Mouse (Mus musculus) 3134 (cell line): ENCODE measurements around the gene Il4.

Experiments used
- DNase-seq: peaks from one replicate; pipeline ENCODE4 v3.0.0-alpha.2; 2011; ENCODE audit warnings: low spot score; ENCODE audit not compliant: insufficient read length; ENCODE audit errors: extremely low read depth

The Il4 gene

DNA sequence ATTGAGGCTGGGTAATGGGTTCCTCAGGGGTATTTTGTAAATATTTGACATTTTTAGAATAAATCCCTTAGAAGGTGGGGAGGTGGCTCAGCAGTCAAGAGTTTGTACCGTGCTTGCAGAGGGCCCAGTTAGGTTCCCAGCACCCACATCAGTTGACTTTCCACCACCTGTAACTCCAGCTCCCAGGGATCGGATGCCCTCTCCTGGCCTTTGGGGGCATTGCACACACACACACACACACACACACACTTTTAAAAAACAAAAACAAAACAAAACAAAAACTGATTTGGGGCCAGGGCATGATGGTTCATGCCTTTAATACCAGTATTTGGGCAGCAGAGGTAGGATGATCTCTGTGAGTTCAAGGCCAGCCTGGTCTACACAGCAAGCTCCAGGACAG, 5.7 kb upstream of the Il4 start:
- no peak for DNase-seq

- no peak for DNase-seq
Measured at GRCm38 (mm10) chr11:53623573-53623972, 5.1 kb upstream of the Il4 start.

DNA sequence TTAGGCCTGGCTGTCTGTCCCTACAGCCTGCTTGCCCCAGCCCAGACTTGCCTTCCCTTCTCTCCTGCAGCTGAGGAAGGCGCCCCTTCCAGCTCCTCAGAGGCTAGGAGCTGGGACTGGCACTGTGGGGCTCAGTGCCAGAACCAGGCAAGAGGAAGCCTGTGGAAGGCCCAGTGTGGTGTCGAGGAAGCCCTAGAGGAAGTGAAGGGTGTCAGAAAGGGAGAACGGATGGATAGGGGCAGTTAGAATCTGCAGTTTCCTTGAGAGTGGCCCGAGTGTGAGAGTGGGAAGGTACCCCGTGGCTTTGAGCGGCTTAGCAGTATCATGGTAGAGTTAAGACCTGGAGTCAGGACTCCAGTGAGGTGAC, 4.0 kb upstream of the Il4 start:
- DNase-seq, result no peak

GRCm38 (mm10) chr11:53621582-53622439, 3.3 kb upstream of the Il4 start:
- DNase-seq, result no peak

- DNase-seq, result no peak
Measured at GRCm38 (mm10) chr11:53620094-53620493, 1.6 kb upstream of the Il4 start.

- no peak for DNase-seq
Measured at GRCm38 (mm10) chr11:53619428-53619827, 959 bp upstream of the Il4 start.

DNA sequence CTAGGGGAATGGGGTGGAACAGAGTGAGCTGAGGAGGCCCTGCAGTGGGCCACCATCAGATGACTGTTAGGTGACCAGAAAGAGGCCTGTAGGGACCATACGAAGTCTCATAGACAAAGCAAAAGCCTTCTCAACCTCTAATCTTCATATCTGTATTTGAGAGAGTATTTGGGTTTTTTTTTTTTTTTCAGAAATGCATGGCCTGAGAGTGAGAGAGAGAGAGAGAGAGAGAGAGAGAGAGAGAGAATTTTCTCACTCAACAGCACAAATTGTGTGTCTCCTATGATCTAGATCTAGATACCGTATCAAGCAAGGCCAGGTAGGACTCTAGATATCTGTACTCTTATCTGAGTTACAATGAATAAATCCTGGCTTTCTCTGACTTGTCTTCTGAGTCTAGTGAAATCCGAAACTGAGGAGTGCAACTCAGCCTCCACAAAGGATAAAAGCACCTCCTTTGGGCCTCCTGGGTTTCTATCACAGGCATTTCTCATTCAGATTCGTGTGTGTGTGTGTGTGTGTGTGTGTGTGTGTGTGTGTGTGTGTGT, 833 bp downstream of the Il4 start:
- DNase-seq, result no peak

DNA sequence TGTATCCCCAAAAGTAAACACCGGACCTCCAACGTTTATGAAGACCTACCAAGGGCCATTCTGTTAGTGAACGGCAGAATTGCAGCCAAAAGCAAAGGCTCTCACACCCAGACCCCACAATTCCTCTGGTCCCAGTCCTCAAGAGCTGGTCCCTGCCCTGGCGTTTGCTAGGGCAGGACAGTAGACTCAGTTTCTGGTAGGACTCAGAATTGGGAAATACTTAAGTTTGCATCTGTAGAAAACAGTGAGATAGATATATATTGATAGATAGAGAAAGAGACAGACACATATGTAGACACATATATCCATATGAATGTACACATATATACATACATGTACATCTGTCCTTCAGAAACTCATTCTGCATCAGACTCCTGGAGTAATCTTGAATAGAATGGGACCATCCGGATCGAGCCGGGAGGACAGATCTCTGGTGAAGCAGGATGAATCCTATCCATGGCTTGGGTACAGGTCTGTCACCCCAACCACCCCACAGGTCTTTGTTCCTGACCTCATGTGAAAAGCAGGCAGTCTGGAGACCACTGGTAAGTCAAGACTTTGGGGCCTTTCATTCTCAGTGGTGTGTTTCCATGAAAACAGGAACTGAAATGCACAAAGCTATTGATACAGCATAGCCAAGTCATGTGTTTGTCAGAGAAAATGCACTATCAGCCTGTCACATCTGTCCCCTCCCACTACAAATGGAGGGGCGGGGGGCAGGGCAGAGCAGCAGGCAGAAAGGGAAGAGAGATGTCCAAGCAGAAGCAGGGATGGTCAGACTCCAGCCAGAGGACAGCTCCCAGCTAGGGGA, 1.5 kb downstream of the Il4 start:
- DNase-seq, result no peak

DNA sequence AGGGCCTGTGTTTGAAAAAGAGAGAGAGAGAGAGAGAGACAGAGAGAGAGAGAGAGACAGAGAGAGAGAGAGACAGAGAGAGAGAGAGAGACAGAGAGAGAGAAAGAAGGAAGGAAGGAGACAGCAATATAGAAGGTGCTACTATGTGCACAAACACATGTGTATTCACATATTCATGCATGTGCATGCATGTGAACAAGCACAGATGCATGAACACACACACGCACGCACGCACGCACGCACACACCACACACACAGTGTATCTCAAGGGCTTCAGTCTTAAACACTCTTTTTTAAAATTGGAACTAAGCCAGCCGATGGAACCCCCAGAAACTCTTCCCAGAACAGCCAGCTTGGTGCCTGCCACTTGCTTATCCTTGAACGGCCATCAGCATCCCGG, 2.9 kb downstream of the Il4 start:
- DNase-seq, result no peak

DNA sequence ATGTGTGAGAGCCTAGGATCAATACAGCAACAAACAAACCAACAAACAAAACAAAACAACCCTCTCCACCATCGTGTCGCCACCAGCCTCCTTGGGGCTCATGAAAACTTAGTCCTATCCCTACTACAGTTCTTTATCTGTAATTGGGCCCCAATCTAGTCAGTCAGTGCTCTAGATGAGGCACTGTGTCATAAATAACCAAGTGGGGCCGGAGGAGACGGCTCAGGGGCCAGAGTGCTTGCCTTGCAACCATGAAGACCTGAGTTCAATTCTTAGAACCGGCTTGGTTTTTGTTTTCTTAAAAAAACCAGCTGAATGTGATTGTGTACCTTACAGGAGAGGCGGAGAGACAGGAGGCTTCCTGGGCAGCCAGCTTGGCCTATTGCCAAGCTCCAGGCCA, 3.3 kb downstream of the Il4 start:
- DNase-seq, result no peak

GRCm38 (mm10) chr11:53609672-53610071, 8.8 kb downstream of the Il4 start:
- DNase-seq, result no peak

GRCm38 (mm10) chr11:53609231-53609630, 9.2 kb downstream of the Il4 start:
- DNase-seq, result no peak

- DNase-seq, result no peak
Measured at GRCm38 (mm10) chr11:53605609-53606008, 12.9 kb downstream of the Il4 start.

DNA sequence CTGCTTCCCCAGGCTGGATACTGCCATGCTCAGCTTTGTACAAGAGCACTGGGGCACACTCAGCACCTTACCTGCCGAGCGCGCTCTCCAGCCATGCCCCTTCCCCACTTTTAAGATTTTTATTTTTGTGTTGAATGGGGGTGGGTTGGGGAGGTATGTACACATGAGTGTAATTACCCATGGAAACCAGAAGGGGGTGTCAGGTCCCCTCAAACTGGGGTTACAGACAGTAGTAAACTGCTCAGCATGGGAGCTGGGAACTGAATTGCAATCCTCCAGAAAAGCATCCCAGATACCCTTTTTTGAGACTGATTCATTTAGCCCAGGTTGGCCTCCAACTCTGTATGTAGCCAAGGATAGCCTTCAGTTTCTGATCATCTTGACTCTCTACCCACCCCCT, 13.5 kb downstream of the Il4 start:
- no peak for DNase-seq

GRCm38 (mm10) chr11:53591116-53591515, 27.4 kb downstream of the Il4 start:
- DNase-seq, result no peak

DNA sequence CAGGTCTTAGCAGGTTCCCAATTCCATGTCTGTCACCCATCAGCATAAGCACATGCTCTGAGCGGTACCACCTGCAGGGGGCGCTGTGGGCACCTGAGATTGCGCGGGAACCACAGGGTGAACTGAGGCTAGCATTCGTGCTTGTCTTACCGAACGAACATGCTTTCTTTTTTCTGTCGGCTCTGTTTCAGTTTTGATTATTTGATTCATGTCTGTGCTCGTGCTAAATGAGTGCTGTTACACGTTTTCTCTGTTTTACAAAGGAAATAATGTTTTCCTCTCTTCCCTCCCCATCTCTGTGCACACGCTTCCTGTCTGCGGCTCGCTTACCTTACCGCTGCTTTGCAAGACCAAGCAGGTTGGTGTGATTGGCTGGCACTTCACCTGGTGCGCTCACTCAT, 28.1 kb downstream of the Il4 start:
- peak; percentile 26 for DNase-seq

- no peak for DNase-seq
Measured at GRCm38 (mm10) chr11:53588279-53588678, 30.2 kb downstream of the Il4 start.

GRCm38 (mm10) chr11:53585510-53585909, 33.0 kb downstream of the Il4 start:
- no peak for DNase-seq

- no peak for DNase-seq
Measured at GRCm38 (mm10) chr11:53584849-53585248, 33.6 kb downstream of the Il4 start.

GRCm38 (mm10) chr11:53583151-53583550, 35.3 kb downstream of the Il4 start:
- no peak for DNase-seq

GRCm38 (mm10) chr11:53580562-53580961, 37.9 kb downstream of the Il4 start:
- DNase-seq, result no peak
